Mouse (Mus musculus) ES-Bruce4 (cell line): ENCODE data around the gene Acat3. TPM values are rescaled to one million over a fixed set of nuclear protein-coding genes. Genes with fewer than 3 reads are reported as not detected.

Experiments used
- H3K27ac ChIP-seq: 2 replicates; pipeline ENCODE4 v1.5.1; 2012; ENCODE audit warnings: low read length, inconsistent platforms; ENCODE audit not compliant: insufficient read depth
- H3K27me3 ChIP-seq: 2 replicates; pipeline ENCODE4 v1.6.1; 2012; ENCODE audit warnings: mild to moderate bottlenecking, low read length, inconsistent platforms; ENCODE audit not compliant: control insufficient read depth, poor library complexity, insufficient read depth, severe bottlenecking
- H3K36me3 ChIP-seq: 2 replicates; pipeline ENCODE4 v1.6.1; 2012; ENCODE audit warnings: inconsistent platforms, mild to moderate bottlenecking, low read length, moderate library complexity; ENCODE audit not compliant: control insufficient read depth, poor library complexity, insufficient read depth, severe bottlenecking
- H3K4me1 ChIP-seq: one replicate; pipeline ENCODE4 v1.8.1; 2011; ENCODE audit warnings: low read length; ENCODE audit not compliant: control insufficient read depth, insufficient read depth
- H3K4me3 ChIP-seq: 2 replicates; pipeline ENCODE4 v1.5.1; 2011; ENCODE audit warnings: low read depth, mild to moderate bottlenecking, low read length
- H3K9ac ChIP-seq: 2 replicates; pipeline ENCODE4 v1.6.1; 2012; ENCODE audit warnings: low read depth, mild to moderate bottlenecking, inconsistent platforms; ENCODE audit not compliant: poor library complexity, severe bottlenecking
- H3K9me3 ChIP-seq: replicated peaks from 2 replicates; pipeline ENCODE4 v1.6.1; 2012; ENCODE audit warnings: mild to moderate bottlenecking, low read length, inconsistent platforms; ENCODE audit not compliant: control insufficient read depth, poor library complexity, insufficient read depth, severe bottlenecking
- CTCF ChIP-seq: IDR thresholded peaks from one replicate; pipeline ENCODE4 v1.8.1; 2011; ENCODE audit warnings: low read depth, low read length
- EP300 ChIP-seq: IDR thresholded peaks from 2 replicates; pipeline ENCODE4 v1.6.1; 2011; ENCODE audit warnings: low read depth, low read length; ENCODE audit not compliant: insufficient read depth
- POLR2A ChIP-seq: IDR thresholded peaks from one replicate; pipeline ENCODE4 v1.8.1; 2011; ENCODE audit warnings: low read length; ENCODE audit not compliant: insufficient read depth
- polyA plus RNA-seq: library from polyadenylated mRNA; stranded (reverse); fragments of >200 nt; gene quantifications from 2 replicates; pipeline ENCODE4 v1.2.4, GENCODE M21; 2011; ENCODE audit warnings: low read depth; ENCODE audit not compliant: missing spikeins, insufficient read depth, insufficient read length

Acat3 gene
- polyA plus RNA-seq, 1 experiment, result not detected

- peaks cover 9% of the 10 kb centered on the region; the same call in 1 of the 2 replicates for H3K36me3 ChIP-seq
- H3K9me3 ChIP-seq, result no peaks in the 10 kb centered on the region
- H3K27me3 ChIP-seq, result no peaks in the 10 kb centered on the region
- no peak overlapping the region for H3K4me3 ChIP-seq
- H3K9ac ChIP-seq, result no peak overlapping the region
- TF ChIP-seq POLR2A (no peak), CTCF (no peak), EP300 (no peak)
- peaks cover 7% of the 10 kb centered on the region for H3K4me1 ChIP-seq
- H3K27ac ChIP-seq, result peak overlapping the region; percentile 16; the same call in 1 of the 2 replicates
Observed at GRCm38 (mm10) chr17:12887021-12887775, 53.2 kb downstream of the Acat3 start.

- no peak overlapping the region for H3K4me3 ChIP-seq
- H3K4me1 ChIP-seq, result peaks cover 7% of the 10 kb centered on the region
- H3K27ac ChIP-seq, result peak overlapping the region; percentile 68
- no peaks in the 10 kb centered on the region for H3K27me3 ChIP-seq
- peaks cover 9% of the 10 kb centered on the region; the same call in 1 of the 2 replicates for H3K36me3 ChIP-seq
- TF ChIP-seq CTCF, result no peak
- TF ChIP-seq EP300, result peak; percentile 76; the same call in 1 of the 2 replicates
- no peak for TF ChIP-seq POLR2A
- no peaks in the 10 kb centered on the region for H3K9me3 ChIP-seq
- no peak overlapping the region for H3K9ac ChIP-seq
Observed at GRCm38 (mm10) chr17:12886620-12887019, 53.8 kb downstream of the Acat3 start.

GRCm38 (mm10) chr17:12881216-12881615 lies 59.2 kb downstream of the Acat3 start:
- no peak overlapping the region for H3K4me3 ChIP-seq
- H3K36me3 ChIP-seq, result no peaks in the 10 kb centered on the region
- H3K4me1 ChIP-seq, result peaks cover 7% of the 10 kb centered on the region
- H3K27me3 ChIP-seq, result no peaks in the 10 kb centered on the region
- TF ChIP-seq EP300, result no peak
- no peak for TF ChIP-seq POLR2A
- TF ChIP-seq CTCF, result no peak
- H3K9ac ChIP-seq, result no peak overlapping the region
- H3K27ac ChIP-seq, result no peak overlapping the region
- H3K9me3 ChIP-seq, result no peaks in the 10 kb centered on the region

GRCm38 (mm10) chr17:12880178-12880577 lies 60.2 kb downstream of the Acat3 start:
- Histone ChIP-seq H3K4me1 (peaks cover 7% of the 10 kb centered on the region), H3K4me3 (no peak overlapping the region; the same call in 1 of the 2 replicates), H3K9ac (no peak overlapping the region), H3K9me3 (no peaks in the 10 kb centered on the region), H3K27me3 (no peaks in the 10 kb centered on the region), H3K27ac (no peak overlapping the region), H3K36me3 (no peaks in the 10 kb centered on the region)
- no peak for TF ChIP-seq EP300
- TF ChIP-seq CTCF, result peak; percentile 58

- Histone ChIP-seq H3K27ac (no peak within 1 kb of the TSS), H3K9ac (no peak within 1 kb of the TSS), H3K4me1 (no peaks in the 10 kb centered on the region), H3K9me3 (no peaks in the 10 kb centered on the region), H3K27me3 (no peaks in the 10 kb centered on the region), H3K36me3 (no peaks in the 10 kb centered on the region), H3K4me3 (no peak within 1 kb of the TSS)
- TF ChIP-seq POLR2A (no peak), CTCF (no peak), EP300 (no peak)
Observed at GRCm38 (mm10) chr17:12875734-12876133, 64.7 kb downstream of the Acat3 start, which contains the start of gene Mrgprh. TSS of gene Mrgprh (plus strand) at chr17:12876034.

Other genes starting within 250 kb of the Acat3 start
- gene Igf2r, start 170.9 kb downstream of the Acat3 start, polyA plus RNA-seq, result 61.4 and 64.3 TPM in 2 replicates
- gene Mas1, start 72.5 kb downstream of the Acat3 start, polyA plus RNA-seq, result 0.25 and 0.44 TPM in 2 replicates
- not detected in 2 replicates for gene Mrgprh, start 64.6 kb downstream of the Acat3 start, polyA plus RNA-seq
- gene Pnldc1, start 30.4 kb downstream of the Acat3 start, polyA plus RNA-seq, result 31.8 and 33.5 TPM in 2 replicates
- 618 and 673 TPM in 2 replicates for gene Tcp1, start 24.9 kb downstream of the Acat3 start, polyA plus RNA-seq
- 63.7 and 71.6 TPM in 2 replicates for gene Mrpl18, start 24.3 kb downstream of the Acat3 start, polyA plus RNA-seq
- 104 and 106 TPM in 2 replicates for gene Acat2, start 20.1 kb upstream of the Acat3 start, polyA plus RNA-seq
- 122 and 132 TPM in 2 replicates for gene Wtap, start 53.6 kb upstream of the Acat3 start, polyA plus RNA-seq
- 97.3 and 98.5 TPM in 2 replicates for gene Sod2, start 66.2 kb upstream of the Acat3 start, polyA plus RNA-seq
- not detected in 2 replicates for gene Gpr31b, start 111.7 kb upstream of the Acat3 start, polyA plus RNA-seq
- gene Tcp10b, start 120.5 kb upstream of the Acat3 start, polyA plus RNA-seq, result not detected in 2 replicates
- gene Unc93a, start 191.2 kb upstream of the Acat3 start, polyA plus RNA-seq, result not detected in 2 replicates